Mouse (Mus musculus) liver, embryonic 12.5 days (tissue): ENCODE data around the gene Ppm1b. TPM values are rescaled to one million over a fixed set of nuclear protein-coding genes. Genes with fewer than 3 reads are reported as not detected.
A peak's percentile ranks its signal among the peaks of the same experiment; 100 is the strongest.

Experiments used
- ATAC-seq: fragments of 200-750 bp; cut with Nextera tagmentation; 2 replicates; pipeline ENCODE4 v1.8.0; 2017; ENCODE audit warnings: moderate number of reproducible peaks, mild to moderate bottlenecking, moderate library complexity
- H3K27ac ChIP-seq: fragments of 300-500 bp; sonication (generic); 2 replicates; pipeline ENCODE4 v1.5.1; 2016; ENCODE audit warnings: mild to moderate bottlenecking
- H3K27me3 ChIP-seq: fragments of 300-500 bp; sonication (generic); replicated peaks from 2 replicates; pipeline ENCODE4 v1.6.1; 2016; ENCODE audit warnings: mild to moderate bottlenecking, moderate library complexity
- H3K36me3 ChIP-seq: fragments of 300-500 bp; sonication (generic); 2 replicates; pipeline ENCODE4 v1.6.1; 2016; ENCODE audit warnings: mild to moderate bottlenecking, moderate library complexity
- H3K4me1 ChIP-seq: fragments of 300-500 bp; sonication (generic); 2 replicates; pipeline ENCODE4 v1.6.1; 2016
- H3K4me2 ChIP-seq: fragments of 300-500 bp; sonication (generic); 2 replicates; pipeline ENCODE4 v1.6.1; 2016; ENCODE audit warnings: mild to moderate bottlenecking, moderate library complexity
- H3K4me3 ChIP-seq: fragments of 300-500 bp; sonication (generic); 2 replicates; pipeline ENCODE4 v1.5.1; 2016; ENCODE audit warnings: mild to moderate bottlenecking, moderate library complexity
- H3K9ac ChIP-seq: fragments of 300-500 bp; sonication (generic); 2 replicates; pipeline ENCODE4 v1.6.1; 2016; ENCODE audit warnings: mild to moderate bottlenecking, moderate library complexity
- H3K9me3 ChIP-seq: fragments of 300-500 bp; sonication (generic); replicated peaks from 2 replicates; pipeline ENCODE4 v1.6.1; 2016; ENCODE audit warnings: mild to moderate bottlenecking, moderate library complexity
- WGBS: fragments of 180-500 bp; shearing (Covaris S2); methylation state at CpG from one replicate; pipeline ENCODE4 v1.1.7; 2016; ENCODE audit not compliant: insufficient replicate concordance; 5-methylcytosine and 5-hydroxymethylcytosine counted together
- polyA plus RNA-seq: library from polyadenylated mRNA; unstranded; fragments of >200 nt; fragmentation: Nextera tagmentation; extraction: Ambion mirVana; gene quantifications from 2 replicates; pipeline ENCODE4 v1.2.1, GENCODE M21; 2016

Ppm1b gene
- polyA plus RNA-seq, 1 experiment from 2014 or later, result 71.7 TPM

GRCm38 (mm10) chr17:84988514-84988913 is 32.0 kb downstream of the Ppm1b start:
- no peak; the same call in 1 of the 2 replicates for ATAC-seq
- H3K4me2 ChIP-seq, result no peak overlapping the region
- no peaks in the 10 kb centered on the region for H3K9me3 ChIP-seq
- H3K27ac ChIP-seq, result no peak overlapping the region
- H3K27me3 ChIP-seq, result no peaks in the 10 kb centered on the region
- no peak overlapping the region for H3K9ac ChIP-seq
- H3K36me3 ChIP-seq, result peaks cover 22% of the 10 kb centered on the region
- H3K4me3 ChIP-seq, result no peak overlapping the region
- peaks cover 47% of the 10 kb centered on the region for H3K4me1 ChIP-seq

- no peak for ATAC-seq
- peaks cover 67% of the 10 kb centered on the region for H3K36me3 ChIP-seq
- WGBS, result 83% methylated on average over 6 of the region's 6 CpGs
These were observed 39.3 kb downstream of the Ppm1b start for GRCm38 (mm10) chr17:84995844-84996243.

GRCm38 (mm10) chr17:84997639-84998038 is 41.1 kb downstream of the Ppm1b start:
- no peaks in the 10 kb centered on the region for H3K27me3 ChIP-seq
- H3K4me1 ChIP-seq, result no peaks in the 10 kb centered on the region
- no peak overlapping the region for H3K27ac ChIP-seq
- peaks cover 77% of the 10 kb centered on the region for H3K36me3 ChIP-seq
- H3K9ac ChIP-seq, result no peak overlapping the region
- ATAC-seq, result peak; percentile 55
- H3K4me3 ChIP-seq, result no peak overlapping the region
- no peak overlapping the region for H3K4me2 ChIP-seq
- WGBS, result 79% methylated on average over 1 of the region's 1 CpGs
- no peaks in the 10 kb centered on the region for H3K9me3 ChIP-seq

More at GRCm38 (mm10) chr17:84995844-84996243, 39.3 kb downstream of the Ppm1b start:
- Histone ChIP-seq H3K4me2 (no peak overlapping the region), H3K9ac (no peak overlapping the region), H3K4me3 (no peak overlapping the region), H3K27me3 (no peaks in the 10 kb centered on the region), H3K27ac (no peak overlapping the region), H3K9me3 (no peaks in the 10 kb centered on the region), H3K4me1 (peaks cover 2% of the 10 kb centered on the region; the same call in 1 of the 2 replicates)

GRCm38 (mm10) chr17:84999636-85000035 is 43.1 kb downstream of the Ppm1b start:
- H3K9ac ChIP-seq, result no peak overlapping the region
- H3K36me3 ChIP-seq, result peaks cover 73% of the 10 kb centered on the region
- no peaks in the 10 kb centered on the region for H3K27me3 ChIP-seq
- WGBS, result 74% methylated on average over 10 of the region's 10 CpGs
- no peak overlapping the region for H3K27ac ChIP-seq
- H3K4me2 ChIP-seq, result no peak overlapping the region
- no peaks in the 10 kb centered on the region for H3K9me3 ChIP-seq
- H3K4me3 ChIP-seq, result no peak overlapping the region
- no peak for ATAC-seq
- no peaks in the 10 kb centered on the region for H3K4me1 ChIP-seq

GRCm38 (mm10) chr17:85013485-85013884 is 56.9 kb downstream of the Ppm1b start:
- no peak overlapping the region for H3K27ac ChIP-seq
- peaks cover 9% of the 10 kb centered on the region for H3K4me1 ChIP-seq
- H3K9me3 ChIP-seq, result no peaks in the 10 kb centered on the region
- H3K9ac ChIP-seq, result no peak overlapping the region
- no peak for ATAC-seq
- H3K4me3 ChIP-seq, result no peak overlapping the region
- H3K27me3 ChIP-seq, result no peaks in the 10 kb centered on the region
- peaks cover 45% of the 10 kb centered on the region for H3K36me3 ChIP-seq
- H3K4me2 ChIP-seq, result no peak overlapping the region
- WGBS, result 90% methylated on average over 6 of the region's 6 CpGs

GRCm38 (mm10) chr17:85014632-85015031 is 58.1 kb downstream of the Ppm1b start:
- no peaks in the 10 kb centered on the region for H3K27me3 ChIP-seq
- peaks cover 10% of the 10 kb centered on the region for H3K4me1 ChIP-seq
- H3K36me3 ChIP-seq, result peaks cover 39% of the 10 kb centered on the region
- H3K9ac ChIP-seq, result no peak overlapping the region
- H3K9me3 ChIP-seq, result no peaks in the 10 kb centered on the region
- no peak for ATAC-seq
- H3K4me2 ChIP-seq, result no peak overlapping the region
- WGBS, result 88% methylated on average over 3 of the region's 3 CpGs
- no peak overlapping the region for H3K4me3 ChIP-seq
- no peak overlapping the region for H3K27ac ChIP-seq

- 58% methylated on average over 3 of the region's 3 CpGs for WGBS
These were observed 61.8 kb downstream of the Ppm1b start for GRCm38 (mm10) chr17:85018344-85018743.

GRCm38 (mm10) chr17:85018794-85019193 is 62.3 kb downstream of the Ppm1b start:
- no peaks in the 10 kb centered on the region for H3K9me3 ChIP-seq
- 38% methylated on average over 5 of the region's 5 CpGs for WGBS

More at GRCm38 (mm10) chr17:85018344-85018743, 61.8 kb downstream of the Ppm1b start:
- ATAC-seq, result no peak
- H3K4me3 ChIP-seq, result no peak overlapping the region
- no peak overlapping the region for H3K4me2 ChIP-seq
- no peaks in the 10 kb centered on the region for H3K27me3 ChIP-seq
- peaks cover 10% of the 10 kb centered on the region for H3K4me1 ChIP-seq
- peaks cover 11% of the 10 kb centered on the region for H3K36me3 ChIP-seq
- H3K27ac ChIP-seq, result no peak overlapping the region
- H3K9me3 ChIP-seq, result no peaks in the 10 kb centered on the region
- no peak overlapping the region for H3K9ac ChIP-seq

GRCm38 (mm10) chr17:85020343-85020742 is 63.8 kb downstream of the Ppm1b start:
- Histone ChIP-seq H3K36me3 (peaks cover 25% of the 10 kb centered on the region), H3K4me1 (peaks cover 10% of the 10 kb centered on the region), H3K9ac (no peak overlapping the region), H3K9me3 (no peaks in the 10 kb centered on the region), H3K4me2 (no peak overlapping the region), H3K27me3 (no peaks in the 10 kb centered on the region), H3K4me3 (no peak overlapping the region), H3K27ac (no peak overlapping the region)
- ATAC-seq, result no peak
- WGBS, result 78% methylated on average over 3 of the region's 3 CpGs

More at GRCm38 (mm10) chr17:85018794-85019193, 62.3 kb downstream of the Ppm1b start:
- H3K4me2 ChIP-seq, result no peak overlapping the region
- no peak overlapping the region for H3K9ac ChIP-seq
- peak; percentile 67 for ATAC-seq
- H3K27ac ChIP-seq, result no peak overlapping the region
- H3K4me1 ChIP-seq, result peaks cover 10% of the 10 kb centered on the region
- H3K27me3 ChIP-seq, result no peaks in the 10 kb centered on the region
- peaks cover 10% of the 10 kb centered on the region for H3K36me3 ChIP-seq
- no peak overlapping the region for H3K4me3 ChIP-seq

GRCm38 (mm10) chr17:85023247-85024167 is 67.0 kb downstream of the Ppm1b start:
- H3K27ac ChIP-seq, result no peak overlapping the region
- ATAC-seq, result no peak

GRCm38 (mm10) chr17:85024237-85024636 is 67.7 kb downstream of the Ppm1b start:
- no peaks in the 10 kb centered on the region for H3K27me3 ChIP-seq
- H3K4me3 ChIP-seq, result no peak overlapping the region
- peaks cover 19% of the 10 kb centered on the region for H3K36me3 ChIP-seq
- H3K4me1 ChIP-seq, result no peaks in the 10 kb centered on the region; the same call in 1 of the 2 replicates
- H3K27ac ChIP-seq, result no peak overlapping the region
- ATAC-seq, result no peak
- H3K9ac ChIP-seq, result no peak overlapping the region
- H3K9me3 ChIP-seq, result no peaks in the 10 kb centered on the region
- H3K4me2 ChIP-seq, result no peak overlapping the region
- WGBS, result 84% methylated on average over 8 of the region's 8 CpGs

More at GRCm38 (mm10) chr17:85023247-85024167, 67.0 kb downstream of the Ppm1b start:
- 60% methylated on average over 22 of the region's 22 CpGs for WGBS
- peaks cover 19% of the 10 kb centered on the region for H3K36me3 ChIP-seq
- H3K4me2 ChIP-seq, result no peak overlapping the region
- H3K27me3 ChIP-seq, result no peaks in the 10 kb centered on the region
- peaks cover 1% of the 10 kb centered on the region for H3K4me1 ChIP-seq
- no peaks in the 10 kb centered on the region for H3K9me3 ChIP-seq
- H3K9ac ChIP-seq, result no peak overlapping the region
- no peak overlapping the region for H3K4me3 ChIP-seq

- H3K27ac ChIP-seq, result no peak overlapping the region
- no peaks in the 10 kb centered on the region for H3K9me3 ChIP-seq
- 84% methylated on average over 6 of the region's 6 CpGs for WGBS
- no peaks in the 10 kb centered on the region; the same call in 1 of the 2 replicates for H3K4me1 ChIP-seq
- no peak overlapping the region for H3K4me3 ChIP-seq
- no peak overlapping the region for H3K4me2 ChIP-seq
- no peak for ATAC-seq
- H3K36me3 ChIP-seq, result peaks cover 19% of the 10 kb centered on the region
- no peaks in the 10 kb centered on the region; the same call in 1 of the 2 replicates for H3K27me3 ChIP-seq
- no peak overlapping the region for H3K9ac ChIP-seq
These were observed 68.6 kb downstream of the Ppm1b start for GRCm38 (mm10) chr17:85025151-85025550.
